Mouse (Mus musculus) brain, embryonic 14.5 days (tissue): Measurements from ENCODE around the gene H6pd.

Experiments
- CTCF ChIP-seq: fragments of 200-500 bp; IDR thresholded peaks from 2 replicates; pipeline ENCODE4 v1.5.1; 2012; ENCODE audit warnings: inconsistent platforms, mild to moderate bottlenecking, moderate library complexity, borderline replicate concordance; ENCODE audit not compliant: insufficient read depth, insufficient read length; ENCODE audit errors: extremely low read depth
- POLR2A ChIP-seq: fragments of 200-500 bp; IDR thresholded peaks from 2 replicates; pipeline ENCODE4 v1.6.1; 2012; ENCODE audit warnings: mild to moderate bottlenecking, inconsistent platforms, borderline replicate concordance; ENCODE audit not compliant: poor library complexity, insufficient read depth, insufficient read length, severe bottlenecking; ENCODE audit errors: extremely low read depth

DNA sequence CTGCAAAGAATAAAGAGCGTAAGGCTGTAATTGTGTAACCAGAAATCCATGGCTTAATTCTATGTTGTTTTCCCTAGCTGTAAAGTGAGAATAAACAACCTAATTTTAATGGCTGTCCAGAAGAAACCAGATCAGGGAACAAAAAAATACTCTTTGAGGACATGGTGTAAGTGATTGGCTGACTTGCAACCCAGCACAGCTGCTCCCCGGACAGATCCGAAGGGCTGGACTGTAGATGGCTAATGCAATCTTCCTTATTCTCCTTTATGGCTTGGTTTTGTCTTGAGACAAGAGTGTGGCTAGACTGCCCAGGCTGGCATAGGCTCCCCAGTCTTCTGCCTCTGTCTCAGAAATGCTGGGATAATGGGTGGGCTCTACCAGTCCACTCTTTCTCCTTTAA lies 1.4 kb downstream of the H6pd start:
- no peak for TF ChIP-seq POLR2A
- no peak for TF ChIP-seq CTCF
